Mouse (Mus musculus) embryo, embryonic 11.5 days (tissue): Measurements from ENCODE around the gene Lrmda.
"Not testable (repeated sequence)": the region's sequence is repeated elsewhere in the genome, so short reads cannot be mapped to it uniquely, and the experiment has no call there.

Experiments
- DNase-seq: peaks from one replicate; pipeline ENCODE4 v3.0.0-alpha.2; 2012; ENCODE audit warnings: low read depth, low spot score

The Lrmda gene

GRCm38 (mm10) chr14:22783211-22784161 is 764.0 kb downstream of the Lrmda start:
- DNase-seq, result no peak

DNA sequence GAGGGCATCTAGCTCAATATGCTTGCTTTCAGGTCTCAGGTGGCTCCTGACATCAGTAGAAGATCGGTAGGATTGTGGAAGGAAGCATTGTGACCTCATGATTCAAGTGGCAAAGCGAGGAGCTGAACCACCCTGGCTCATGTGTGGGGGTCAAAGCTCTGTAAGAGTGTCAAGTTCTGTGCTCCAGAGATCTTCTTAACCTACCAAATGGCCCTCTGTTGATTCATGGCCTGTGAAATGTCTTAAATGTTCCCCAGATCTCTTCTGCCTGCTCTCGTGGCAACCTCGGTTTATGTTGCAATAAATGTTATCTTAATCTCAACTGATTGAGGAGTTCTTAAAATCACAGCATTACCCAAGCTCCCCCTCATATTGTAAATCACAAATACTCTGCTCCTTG is 780.5 kb downstream of the Lrmda start:
- DNase-seq, result no peak

DNA sequence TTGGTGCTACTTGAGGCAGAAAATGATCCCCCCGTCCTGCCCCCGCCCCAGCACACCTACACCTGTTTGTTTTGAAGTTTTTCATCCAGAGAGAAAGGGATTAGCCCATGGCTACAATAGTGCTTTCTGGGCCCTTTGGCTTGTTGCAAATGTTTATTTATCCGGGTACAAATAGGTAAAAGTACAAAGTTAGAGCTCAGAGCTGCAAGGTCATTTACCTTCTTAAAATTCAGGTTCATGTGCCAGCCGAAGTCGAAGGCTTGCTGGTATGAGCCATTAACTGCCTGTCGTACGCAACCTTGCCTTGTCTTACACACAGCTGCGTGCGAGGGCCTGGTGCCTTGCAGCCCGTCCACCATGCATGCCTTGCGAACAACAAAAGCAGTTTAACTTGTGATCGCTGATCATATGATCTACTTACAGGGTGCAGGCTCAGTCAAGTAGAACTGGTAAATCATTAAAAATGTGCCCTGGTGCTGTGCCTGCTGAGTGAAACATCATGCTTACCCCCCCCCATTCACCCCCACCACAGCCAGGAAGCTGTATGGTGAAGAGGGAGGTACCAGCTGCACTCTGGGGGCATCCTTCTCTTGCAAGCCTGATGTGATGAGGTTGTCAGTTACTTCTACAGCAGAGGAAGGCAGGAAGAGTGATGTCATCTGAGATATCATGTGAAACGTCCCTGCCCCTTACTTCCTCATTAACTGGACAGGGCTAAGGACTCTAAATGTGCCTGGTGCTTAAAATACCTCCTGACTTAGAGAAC is 781.5 kb downstream of the Lrmda start:
- no peak for DNase-seq

DNA sequence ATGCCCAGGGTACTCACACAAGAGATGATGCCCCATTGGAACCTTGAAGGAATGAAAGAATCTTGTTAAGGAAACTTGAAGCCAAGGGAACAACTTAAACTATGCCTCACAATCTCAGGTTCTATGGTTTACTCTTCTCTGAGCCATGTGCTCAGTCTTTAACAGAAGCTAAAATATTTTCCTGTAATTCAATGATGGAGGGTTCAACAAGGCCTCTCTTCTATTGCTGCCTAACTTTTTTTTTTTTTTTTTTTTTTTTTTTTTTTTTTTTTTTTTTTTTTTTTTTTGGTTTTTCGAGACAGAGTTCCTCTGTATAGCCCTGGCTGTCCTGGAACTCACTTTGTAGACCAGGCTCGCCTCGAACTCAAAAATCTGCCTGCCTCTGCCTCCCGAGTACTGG is 782.2 kb downstream of the Lrmda start:
- DNase-seq, result not testable (repeated sequence)

GRCm38 (mm10) chr14:22807324-22807723 is 787.8 kb downstream of the Lrmda start:
- no peak for DNase-seq

DNA sequence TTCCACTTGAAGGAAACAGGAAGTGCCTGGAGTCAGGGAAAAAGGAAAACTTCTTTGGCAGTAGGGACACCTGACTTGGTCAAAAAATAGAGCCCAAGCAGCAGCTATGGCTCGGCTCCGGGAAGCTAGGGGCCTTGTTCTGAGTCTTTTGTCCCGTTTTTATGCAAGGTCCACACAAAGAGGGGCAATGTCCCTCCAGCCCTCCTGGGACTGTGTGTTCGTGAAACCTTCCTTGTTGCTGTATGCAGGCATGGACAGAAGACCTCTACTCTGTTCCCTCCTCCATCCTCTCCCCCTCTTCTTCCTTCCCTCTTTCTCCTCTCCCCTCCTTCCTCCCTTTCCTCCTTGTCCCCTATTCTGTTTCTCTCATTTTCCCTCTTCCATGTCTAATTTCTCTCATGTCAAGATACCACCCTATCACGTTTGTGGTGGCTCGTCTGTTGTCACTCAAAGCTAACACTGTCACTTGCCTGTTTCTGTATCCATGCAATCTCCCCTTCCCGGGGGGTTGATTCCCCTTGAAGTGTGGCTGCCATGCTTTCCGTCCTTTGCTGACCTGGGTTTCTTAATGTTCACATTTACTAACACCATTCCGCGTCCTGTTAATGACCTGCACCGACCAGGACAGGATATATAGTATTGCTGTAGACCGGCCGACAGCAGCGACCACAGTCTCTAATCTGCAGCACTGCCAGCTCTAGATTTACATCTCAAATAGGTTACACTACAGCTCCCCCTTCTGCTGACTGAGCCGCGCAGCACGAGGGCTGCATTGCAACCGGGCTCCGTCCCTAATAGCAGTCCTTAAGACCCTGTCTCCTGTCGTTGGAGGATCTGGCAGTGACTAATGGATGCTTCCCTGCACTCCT is 788.4 kb downstream of the Lrmda start:
- DNase-seq, result no peak

DNA sequence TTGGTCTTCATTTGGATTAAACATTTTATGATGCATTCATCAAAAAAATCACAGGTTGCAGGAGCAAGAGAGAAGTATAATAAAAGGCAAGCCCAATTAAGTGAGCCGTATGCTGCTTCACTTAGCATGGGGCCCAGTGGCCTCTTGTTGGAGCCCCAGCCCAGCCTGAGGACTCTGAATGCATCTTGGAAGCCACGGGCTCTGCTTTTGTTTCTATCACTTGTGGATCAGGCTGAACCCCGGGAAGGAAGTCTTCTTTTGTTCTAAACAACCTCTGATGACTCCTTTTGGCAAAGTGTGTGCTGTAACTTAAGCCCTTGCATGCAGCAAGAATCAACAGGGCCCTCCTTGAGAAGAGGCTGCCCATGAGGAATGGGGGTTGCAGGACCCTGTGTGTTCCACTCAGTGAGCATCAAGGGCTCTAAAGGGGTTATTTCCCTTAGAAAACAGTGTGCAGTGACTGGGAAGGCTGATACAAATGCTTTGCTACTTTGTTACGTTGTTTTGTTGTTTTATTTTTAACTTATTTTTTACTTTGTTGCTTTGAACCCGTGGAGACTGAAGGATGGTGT is 789.2 kb downstream of the Lrmda start:
- no peak for DNase-seq

DNA sequence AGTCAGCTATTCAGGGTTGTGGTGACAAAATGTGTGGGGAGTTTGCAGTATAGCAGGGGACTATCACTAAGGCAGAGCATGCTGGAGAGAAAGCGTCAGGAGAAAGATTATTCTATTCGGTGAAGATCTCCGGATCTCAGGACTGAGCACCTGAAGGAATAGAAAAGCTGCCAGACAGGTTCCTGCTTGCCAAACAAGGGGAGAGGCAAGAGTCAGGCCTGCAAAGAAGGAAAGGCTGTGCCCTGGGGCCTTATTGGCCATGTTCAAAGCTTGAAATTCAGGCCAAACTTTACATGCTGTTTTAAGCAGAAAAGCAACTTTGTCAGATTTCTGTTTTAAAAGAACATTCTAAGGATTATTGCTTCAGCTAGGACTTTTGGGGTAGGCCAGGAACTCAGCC is 789.7 kb downstream of the Lrmda start:
- no peak for DNase-seq

- no peak for DNase-seq
Measured at GRCm38 (mm10) chr14:22810531-22810930, 791.0 kb downstream of the Lrmda start.

- DNase-seq, result no peak
Measured at GRCm38 (mm10) chr14:22812824-22813223, 793.3 kb downstream of the Lrmda start.

DNA sequence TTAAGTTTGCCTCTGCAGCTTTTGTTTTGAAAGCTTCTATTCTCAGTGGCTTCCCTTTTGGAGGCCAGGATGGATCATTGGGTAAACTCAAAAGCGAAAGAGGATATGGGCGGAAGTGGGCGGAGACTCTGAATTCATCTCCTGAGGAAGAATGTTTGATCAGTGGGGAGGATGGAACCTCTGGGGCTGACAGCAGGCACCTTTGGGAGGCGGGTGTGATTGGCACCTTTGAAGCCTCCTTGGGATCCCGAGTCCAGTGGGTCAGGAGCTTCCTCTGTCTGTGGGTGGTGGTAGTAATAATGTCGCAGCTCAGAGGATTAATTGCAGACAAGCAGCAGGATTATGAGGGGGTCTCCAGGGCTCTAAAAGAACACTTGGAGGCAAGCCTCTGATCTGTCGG is 793.9 kb downstream of the Lrmda start:
- no peak for DNase-seq

DNA sequence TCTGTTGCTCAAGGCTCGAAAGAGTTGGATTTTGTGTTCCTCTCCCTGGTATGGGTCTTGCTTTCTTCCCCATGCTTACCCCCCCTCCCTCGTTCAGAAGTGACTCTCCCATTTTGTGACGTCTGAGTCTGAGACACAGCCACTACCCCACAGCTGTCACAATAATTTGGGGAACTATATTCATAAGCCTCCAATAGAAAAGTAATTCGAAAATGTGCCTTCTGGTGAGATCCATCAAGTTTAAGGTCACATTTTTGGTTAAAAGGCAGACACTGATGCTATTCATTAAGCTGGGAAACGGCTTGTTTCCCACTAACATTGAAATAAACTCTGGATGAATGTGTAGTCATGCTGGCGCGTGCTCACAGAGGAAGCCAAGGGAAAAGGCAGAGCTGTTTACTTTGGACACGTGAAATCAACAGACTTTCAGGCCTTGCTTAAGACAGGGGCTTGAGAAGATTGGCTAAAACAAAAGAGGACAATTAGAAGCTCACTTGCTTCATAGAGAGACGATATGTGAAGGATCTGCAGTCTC is 795.4 kb downstream of the Lrmda start:
- DNase-seq, result no peak

GRCm38 (mm10) chr14:22817346-22818201 is 798.1 kb downstream of the Lrmda start:
- DNase-seq, result no peak

DNA sequence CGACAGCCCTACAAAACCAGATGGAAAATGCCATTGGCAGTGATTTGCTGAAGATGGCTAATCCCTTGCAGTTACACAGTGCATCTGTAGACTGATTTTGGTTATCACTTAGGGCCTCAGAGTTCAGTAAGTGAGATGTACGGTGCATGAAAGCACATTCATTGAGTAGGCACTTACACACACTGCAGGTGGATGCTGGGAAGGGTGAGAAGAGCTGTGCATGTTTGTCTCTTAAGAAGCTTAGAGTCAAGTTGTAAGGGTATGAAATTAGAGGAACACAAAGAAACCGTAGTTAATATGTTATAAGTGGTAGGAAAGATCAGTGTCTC is 798.7 kb downstream of the Lrmda start:
- DNase-seq, result no peak

DNA sequence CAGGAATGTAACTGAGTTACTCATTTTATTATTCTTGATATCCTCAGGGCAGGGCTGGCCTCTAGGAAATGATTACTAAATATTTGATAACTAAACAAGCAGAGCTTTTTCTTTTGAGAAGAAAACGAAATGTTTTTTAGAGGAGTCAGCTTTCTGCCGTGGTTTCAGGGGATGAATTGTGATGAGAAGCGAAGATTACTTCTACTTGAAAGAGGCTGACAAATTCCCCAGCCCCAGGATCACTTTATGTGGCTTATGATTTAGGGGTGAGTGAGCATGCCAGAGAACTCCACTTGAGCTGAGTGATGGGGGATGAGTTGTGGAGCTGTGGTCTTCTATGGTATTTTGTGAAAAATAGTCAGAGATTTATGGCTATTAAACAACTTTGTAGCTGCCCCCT is 803.4 kb downstream of the Lrmda start:
- no peak for DNase-seq

DNA sequence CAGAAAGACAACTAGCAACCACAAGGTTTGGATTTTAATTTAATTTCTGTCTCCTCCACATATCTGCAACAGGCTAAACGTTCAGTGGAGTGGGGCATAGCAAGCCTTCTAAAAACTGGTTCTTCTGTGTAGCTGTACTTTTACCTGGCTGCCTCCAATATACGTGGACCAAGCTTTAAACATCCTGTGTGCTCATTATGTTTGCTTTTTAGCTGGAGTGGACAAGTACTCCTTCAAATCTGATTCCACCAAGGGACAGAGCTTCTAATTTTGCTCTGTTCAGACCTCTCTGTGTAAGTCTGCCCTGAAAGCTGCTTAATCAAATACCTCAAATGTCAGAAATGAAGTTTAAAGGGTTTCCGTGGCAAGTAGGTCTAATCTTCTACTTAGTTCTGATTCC is 807.3 kb downstream of the Lrmda start:
- DNase-seq, result no peak

GRCm38 (mm10) chr14:22837058-22837457 is 817.5 kb downstream of the Lrmda start:
- no peak for DNase-seq

- DNase-seq, result no peak
Measured at GRCm38 (mm10) chr14:22841136-22841535, 821.6 kb downstream of the Lrmda start.

DNA sequence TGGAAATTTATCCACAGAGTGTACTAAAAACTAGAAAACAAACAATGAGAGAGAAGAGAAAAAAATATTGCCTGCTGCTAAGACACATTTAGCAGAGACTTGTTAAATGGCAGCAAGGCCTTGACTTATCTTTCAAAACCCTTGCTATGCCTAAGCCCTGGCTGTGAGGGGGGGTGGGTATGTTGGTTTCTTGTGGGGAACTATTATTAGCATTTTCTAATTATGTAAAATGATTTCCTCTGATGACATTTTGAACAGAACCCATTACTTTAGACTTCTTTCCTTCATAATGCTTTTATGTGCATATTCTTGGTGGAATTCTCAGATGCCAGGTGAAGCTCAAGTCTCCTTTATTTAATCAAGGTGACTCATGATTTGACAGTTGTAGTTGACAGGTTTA is 824.5 kb downstream of the Lrmda start:
- DNase-seq, result no peak

GRCm38 (mm10) chr14:22845401-22845800 is 825.9 kb downstream of the Lrmda start:
- no peak for DNase-seq
